Mouse (Mus musculus): ENCODE results near the gene Nlrp3.

Nlrp3 gene

DNA sequence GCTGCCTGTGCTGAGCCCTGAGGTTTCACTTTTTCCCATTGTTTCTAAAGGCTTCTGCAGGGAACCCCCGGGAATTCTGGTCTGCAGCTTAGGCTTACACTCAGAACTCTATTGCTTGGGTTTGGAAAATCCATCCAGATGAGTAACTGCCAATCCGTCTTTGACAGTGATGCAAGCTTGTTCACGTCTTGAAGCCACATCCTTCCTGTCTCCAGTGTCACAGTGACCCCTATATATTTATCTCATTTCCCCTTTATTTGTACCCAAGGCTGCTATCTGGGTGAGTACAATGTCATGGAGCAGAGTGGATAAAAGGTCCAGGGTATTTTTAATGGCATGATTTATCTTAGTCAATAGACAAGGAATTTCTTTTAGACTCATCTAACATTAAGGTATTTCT is at the start of gene Nlrp3:
TSS of gene Nlrp3 (plus strand) at position 245 of the 400 bp plus-strand sequence.
- DNase-seq (ENCODE audit: extremely low spot score): no peak

GRCm38 (mm10) chr11:59496672-59497310 is 44.6 kb upstream of the Nlrp3 start:
- no peak for DNase-seq (ENCODE audit: extremely low spot score)

GRCm38 (mm10) chr11:59497747-59498146 is 43.6 kb upstream of the Nlrp3 start:
- no peak for DNase-seq (ENCODE audit: extremely low spot score)

DNA sequence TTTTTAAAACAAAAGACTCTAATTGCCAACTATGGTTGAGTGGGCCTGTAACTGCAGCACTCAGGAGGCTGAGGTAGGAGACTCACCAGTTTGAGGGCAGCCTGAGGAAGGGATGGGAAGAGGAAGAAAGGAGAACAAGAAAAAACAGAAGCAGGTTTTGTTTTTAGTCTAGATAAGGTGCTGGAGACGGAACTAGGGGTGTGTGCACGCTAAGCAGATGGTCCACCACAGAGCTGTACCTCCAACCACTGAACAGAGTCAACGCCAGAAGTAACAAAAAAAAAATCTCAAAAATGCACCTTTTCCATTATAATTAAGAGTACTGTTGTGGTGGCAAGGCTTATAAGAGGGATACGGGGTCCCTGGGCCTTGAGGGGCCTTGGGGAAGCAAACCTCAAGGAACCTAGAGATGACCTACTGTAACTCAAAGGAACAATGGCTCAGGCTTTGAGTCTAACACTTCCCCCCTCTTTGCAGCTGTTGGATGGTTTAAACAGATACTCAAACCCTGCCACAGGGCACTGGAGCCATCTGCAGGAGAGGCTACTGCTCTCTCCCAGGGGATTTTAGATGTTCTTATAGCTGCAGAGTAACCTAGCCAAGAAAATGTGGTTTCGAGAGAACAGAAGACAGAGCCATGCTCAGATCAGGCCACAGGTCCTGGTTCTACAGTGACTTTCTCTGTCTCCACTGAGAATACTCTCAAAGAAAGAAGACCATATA is 39.2 kb upstream of the Nlrp3 start:
- no peak for DNase-seq (ENCODE audit: extremely low spot score)

DNA sequence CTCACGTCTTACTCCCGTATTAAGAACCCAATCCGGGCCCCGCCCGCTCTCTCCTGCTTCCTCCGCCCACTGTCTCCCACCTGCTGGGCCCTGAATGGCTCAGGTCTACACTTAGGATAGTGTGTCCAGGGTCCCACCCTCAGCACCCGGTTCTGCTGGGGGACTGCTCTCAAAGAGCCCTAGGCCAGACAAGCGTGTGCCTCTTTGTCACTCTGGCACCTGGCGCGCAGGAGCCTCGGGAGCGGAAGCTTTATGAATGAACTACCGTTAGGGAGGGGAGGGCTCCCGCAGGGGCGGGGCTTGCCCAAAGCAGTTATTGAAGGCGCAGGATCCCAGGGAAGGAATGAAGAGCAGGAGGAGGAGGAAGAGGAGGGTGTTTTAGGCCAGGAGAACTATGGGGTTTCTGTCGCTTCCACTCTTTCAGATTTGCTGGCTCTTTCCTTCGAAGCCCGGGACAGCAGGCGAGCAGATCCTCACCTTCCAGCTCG is 36.0 kb upstream of the Nlrp3 start:
- peak; percentile 75 for DNase-seq (ENCODE audit: extremely low spot score)

DNA sequence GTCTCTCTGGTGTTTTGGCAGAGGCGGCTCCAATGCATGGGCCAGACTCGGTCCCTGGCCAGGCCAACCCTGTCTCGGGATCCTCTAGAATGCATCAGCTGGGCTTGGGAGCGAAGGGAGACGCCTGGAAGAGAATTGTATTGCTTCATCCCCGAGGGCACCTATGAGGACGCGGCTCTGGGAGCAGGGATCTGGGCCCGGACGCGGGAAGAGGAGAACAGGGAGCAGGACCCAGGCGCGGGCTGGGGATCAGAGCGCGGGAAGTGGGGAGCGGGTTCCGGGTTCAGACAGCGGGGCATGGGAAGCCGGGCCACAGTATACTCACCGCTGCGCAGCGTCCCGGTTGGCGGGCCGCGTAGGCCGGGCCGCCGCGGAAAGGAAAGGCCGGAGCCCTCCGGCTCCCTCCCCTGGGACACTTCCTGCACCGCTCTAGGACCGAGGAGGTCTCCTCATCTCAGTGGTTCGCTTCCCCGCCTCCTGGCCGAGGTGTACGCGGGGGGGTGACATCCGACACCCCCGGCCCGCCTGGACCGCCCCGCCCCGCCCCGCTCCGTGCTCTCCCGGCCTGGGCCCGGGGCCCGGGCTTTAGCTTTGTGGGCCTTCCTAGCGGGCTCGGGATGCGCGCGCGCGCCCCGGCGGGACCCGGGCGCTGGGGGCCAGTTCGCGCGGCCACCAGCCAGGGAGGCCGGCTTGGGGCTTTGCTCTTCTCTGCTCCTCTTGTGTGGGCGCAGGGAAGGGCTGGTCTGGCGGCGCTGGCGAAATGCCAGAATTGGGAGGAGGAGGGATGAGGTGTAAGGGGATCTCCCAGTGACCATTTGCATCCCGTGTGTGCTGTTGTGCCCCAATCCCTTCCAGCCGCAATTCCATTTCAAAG is 35.3 kb upstream of the Nlrp3 start:
- DNase-seq (ENCODE audit: extremely low spot score): peak; percentile 95

GRCm38 (mm10) chr11:59506713-59507074 is 34.7 kb upstream of the Nlrp3 start:
- DNase-seq (ENCODE audit: extremely low spot score): no peak

DNA sequence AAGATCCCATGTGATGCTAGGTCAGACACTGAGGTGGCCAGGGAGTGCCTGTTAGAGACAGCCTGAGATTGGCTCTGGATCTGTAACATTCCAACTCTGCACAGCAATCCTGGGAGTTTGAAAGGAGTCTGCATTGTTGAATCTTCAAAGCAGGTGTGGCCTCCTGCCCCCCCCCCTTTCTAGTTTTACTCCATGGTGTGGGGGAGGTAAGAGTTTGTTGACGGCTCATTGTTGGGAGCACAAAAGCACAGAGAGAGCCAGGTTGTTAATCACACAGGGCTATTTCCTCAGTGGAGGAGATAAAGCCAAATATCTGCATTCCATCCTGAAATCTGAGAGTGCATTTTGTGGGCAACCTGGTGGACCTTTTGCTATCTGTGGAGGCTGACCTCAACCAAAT is 29.8 kb upstream of the Nlrp3 start:
- no peak for DNase-seq (ENCODE audit: extremely low spot score)

- no peak for DNase-seq (ENCODE audit: extremely low spot score)
These were observed 28.6 kb upstream of the Nlrp3 start for GRCm38 (mm10) chr11:59512733-59513132.

DNA sequence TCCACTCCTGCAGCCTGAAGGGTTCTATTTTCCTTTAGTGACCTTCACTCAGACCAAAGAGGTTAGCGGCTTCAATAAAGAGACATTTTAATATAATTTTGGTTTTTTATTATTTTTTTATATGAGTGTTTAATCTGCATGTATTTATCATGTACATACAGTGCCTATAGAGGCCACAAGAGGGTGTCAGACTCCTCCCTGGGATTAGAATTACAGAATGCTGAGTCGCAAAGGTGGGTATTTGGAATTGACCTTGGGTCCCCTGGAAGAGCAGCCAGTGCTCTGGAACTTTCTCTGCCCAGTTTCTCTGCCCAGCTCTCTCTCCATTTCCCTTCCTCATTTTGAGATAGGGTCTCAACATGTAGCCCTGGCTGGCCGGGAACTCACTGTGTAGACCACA is 27.8 kb upstream of the Nlrp3 start:
- DNase-seq (ENCODE audit: extremely low spot score): no peak

- no peak for DNase-seq (ENCODE audit: extremely low spot score)
These were observed 27.0 kb upstream of the Nlrp3 start for GRCm38 (mm10) chr11:59514381-59514780.

GRCm38 (mm10) chr11:59514789-59515188 is 26.6 kb upstream of the Nlrp3 start:
- no peak for DNase-seq (ENCODE audit: extremely low spot score)

DNA sequence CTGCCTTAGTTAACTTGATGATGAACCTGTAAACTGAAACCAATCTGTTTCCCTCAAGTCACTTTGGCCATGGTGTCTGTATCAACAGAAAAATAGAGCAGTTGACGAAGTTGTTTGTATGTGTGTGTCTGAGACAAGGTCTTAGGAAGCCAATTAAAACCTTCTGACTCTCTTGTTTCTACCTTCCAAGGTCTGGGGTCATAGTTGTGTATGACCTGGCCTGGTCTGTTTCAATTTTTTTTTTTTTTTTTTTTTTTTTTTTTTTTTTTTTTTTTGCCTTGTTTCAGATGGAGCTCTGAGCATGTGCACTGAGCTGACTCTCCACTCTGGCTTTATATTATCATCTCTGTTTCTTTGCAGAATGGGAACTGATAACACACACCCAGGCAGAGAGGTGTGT is 23.9 kb upstream of the Nlrp3 start:
- DNase-seq (ENCODE audit: extremely low spot score): no peak

DNA sequence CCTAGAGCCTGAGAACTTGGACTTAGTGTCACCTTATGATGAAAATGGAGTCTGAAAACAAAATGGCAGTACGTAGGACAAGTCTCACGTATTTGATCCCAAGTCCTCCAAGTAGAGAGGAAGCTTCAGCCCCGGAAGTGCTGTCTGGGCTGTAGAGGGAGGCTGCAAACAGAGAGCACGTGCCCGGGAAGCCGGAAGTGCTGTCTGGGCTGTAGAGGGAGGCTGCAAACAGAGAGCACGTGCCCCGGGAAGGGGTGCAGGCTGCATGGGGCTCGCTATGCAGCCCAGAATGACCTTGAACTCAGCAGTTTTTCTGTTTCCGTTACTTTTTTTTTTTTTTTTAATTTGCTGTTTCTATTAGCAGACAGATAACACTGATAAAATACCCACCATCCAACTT is 23.1 kb upstream of the Nlrp3 start:
- no peak for DNase-seq (ENCODE audit: extremely low spot score)

DNA sequence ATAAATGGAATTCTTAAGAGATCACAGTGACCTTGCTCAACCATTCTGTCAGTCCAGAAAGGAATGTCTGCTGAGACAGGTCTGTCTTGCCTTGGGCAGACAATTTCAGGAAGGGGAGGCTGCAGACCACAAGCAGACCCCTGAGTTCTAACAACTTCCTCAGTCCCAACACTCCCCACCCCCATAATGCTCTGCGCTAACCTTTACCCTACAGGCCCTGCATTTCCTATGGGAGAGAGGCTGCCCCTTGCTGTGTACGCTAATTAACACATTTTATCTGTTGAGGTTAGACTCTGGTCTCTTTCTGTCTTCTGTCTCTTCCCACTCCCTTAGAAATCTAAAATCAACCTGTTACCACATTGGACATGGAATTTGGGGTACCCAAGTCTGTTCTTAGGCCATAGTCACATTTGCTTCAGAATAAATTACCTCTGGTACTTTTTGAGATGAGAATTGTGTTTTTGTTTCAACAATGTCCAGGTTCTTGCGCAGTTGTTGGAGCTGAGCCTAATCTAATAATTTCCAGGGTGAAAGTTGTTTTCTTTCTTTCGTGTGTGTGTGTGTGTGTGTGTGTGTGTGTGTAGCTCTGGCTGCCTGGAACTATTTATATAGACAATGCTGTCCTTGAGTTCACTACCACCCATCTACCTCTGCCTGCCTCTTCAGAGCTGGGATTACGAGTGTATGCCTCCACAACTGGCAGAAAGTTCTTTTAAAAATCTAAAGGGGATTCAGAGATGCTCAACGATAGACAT is 21.4 kb upstream of the Nlrp3 start:
- no peak for DNase-seq (ENCODE audit: extremely low spot score)

- no peak for DNase-seq (ENCODE audit: extremely low spot score)
These were observed 17.2 kb upstream of the Nlrp3 start for GRCm38 (mm10) chr11:59524150-59524549.

- peak; percentile 72 for DNase-seq (ENCODE audit: extremely low spot score)
These were observed 16.1 kb upstream of the Nlrp3 start for GRCm38 (mm10) chr11:59525237-59525636.

DNA sequence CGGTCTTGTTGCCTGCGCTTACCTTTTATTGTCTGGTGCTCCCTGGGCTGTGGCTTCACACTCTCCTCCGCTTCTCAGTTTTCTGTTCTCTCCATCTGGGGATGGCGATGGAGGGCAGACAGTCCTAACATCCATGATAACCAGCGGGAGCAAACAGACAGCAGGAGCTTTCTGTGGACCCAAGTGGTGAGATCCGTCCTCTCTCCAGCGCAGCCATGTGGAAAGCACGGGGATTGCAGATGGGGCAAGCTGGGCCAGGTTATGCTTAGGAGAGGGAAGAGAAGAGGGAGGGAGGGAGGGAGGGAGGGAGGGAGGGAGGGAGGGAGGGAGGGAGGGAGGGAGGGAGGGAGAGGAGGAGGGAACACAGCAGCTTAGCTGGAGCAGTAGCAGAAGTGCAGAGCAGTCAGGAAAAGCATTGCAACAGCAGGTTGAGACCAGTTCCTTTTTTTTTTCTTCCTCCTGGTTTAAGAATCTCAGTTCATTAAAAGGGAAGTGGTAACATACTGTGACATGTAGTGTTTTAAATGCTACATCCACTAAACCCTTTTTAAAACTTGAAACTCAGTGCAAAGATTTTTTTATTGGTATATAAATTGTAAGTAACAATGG is 14.8 kb upstream of the Nlrp3 start, which contains the start of gene Zkscan17:
TSS of gene Zkscan17 (minus strand) at position 280 of the 609 bp plus-strand sequence.
- DNase-seq (ENCODE audit: extremely low spot score): no peak

DNA sequence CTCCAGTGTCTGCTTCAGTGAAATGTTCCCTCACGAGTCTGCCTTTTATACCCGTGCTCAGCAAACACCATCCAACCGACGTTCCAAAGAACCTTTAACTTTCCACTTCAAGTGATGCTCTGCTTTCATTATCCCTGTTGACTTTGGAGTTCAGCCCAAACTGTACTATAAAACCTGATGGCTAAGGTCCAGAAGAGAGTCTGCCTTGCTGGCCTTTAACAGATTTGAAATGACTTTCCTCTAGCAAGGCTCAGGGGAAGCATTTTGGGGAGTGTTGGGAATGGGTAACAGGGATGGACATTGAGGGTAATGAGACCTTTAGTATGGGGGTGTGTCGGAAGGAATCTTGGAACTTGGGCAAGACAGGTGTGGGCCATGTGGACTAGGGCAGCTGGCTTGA is 11.1 kb upstream of the Nlrp3 start:
- no peak for DNase-seq (ENCODE audit: extremely low spot score)

DNA sequence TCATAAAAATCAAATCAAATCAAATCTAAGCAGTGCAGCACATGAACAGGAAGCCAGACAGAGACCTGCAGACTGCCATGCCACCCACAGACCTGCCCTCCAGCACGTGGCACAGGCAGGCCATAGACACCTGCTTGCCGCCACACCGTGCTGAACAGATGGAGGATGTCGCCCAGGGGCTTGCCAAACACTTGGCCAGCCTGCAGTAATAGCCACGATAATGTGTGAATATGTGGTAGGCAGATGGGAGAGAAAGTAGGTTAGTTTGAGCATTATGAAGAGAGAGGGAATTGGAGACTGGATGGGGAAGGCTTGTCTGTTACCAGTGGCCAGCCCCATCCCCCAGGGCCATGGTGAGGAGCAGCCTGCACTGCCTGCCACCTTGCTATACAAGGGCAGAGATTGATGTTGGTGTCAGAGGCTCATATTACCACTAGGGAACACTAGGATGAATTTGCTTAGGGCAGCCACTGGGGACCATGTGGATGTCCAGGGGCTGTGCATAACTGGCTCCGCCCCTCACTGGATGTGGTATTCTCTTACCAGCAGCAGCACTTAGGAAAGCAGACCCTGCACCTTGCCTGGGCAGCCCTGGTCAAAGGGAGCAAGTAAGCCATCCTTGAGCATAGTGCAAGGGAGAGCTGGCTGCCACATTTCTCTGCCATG is 10.4 kb upstream of the Nlrp3 start:
- DNase-seq (ENCODE audit: extremely low spot score): peak; percentile 31

GRCm38 (mm10) chr11:59531562-59531961 is 9.8 kb upstream of the Nlrp3 start:
- DNase-seq (ENCODE audit: extremely low spot score): no peak

Measured in embryo, embryonic 9.5 days (tissue).